Mouse (Mus musculus): ENCODE data around the gene Prr12.

DNA sequence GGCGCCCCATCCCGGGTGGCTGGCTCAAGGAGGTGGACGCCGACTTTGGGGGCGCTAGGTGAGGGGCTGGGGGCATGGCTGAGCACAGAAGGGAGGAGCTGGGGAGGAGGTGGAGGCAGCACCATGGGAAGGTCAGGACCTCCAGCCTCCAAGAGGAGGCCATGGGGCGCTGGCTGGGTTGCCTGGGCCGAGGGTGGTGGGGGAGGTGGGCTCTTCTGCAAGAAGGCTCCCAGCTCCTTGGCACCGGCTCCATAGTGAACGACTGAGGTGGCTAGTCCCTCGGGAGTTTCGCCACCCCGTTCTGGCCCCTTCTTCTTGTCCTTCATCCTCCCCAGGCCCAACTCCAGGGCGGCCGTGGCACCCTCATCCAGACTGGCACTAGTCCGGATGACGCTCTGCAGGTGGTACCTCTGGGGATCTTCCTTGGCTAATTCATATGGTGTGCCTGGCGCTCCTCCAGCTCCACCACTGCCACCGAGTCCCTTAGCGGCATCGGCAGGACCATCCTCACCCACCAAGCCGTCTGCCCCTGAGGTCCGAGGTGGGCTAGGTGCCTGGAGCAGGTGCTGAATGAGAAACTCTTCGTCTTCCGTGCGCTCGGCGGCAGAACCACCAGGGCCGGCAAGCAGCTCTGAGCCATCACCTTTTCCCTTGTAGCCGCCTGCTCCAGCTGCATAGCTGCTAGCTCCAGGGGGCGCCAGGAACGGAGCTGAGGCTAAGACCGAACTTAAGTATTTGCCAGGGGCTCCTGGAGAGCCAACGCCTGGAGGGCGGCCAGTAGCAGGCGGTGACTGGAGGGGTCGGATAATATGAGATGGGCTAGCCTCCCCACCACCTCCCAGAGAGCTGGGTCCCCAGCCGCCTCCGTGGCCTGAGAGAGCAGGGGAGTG lies 4.4 kb downstream of the Prr12 start:
- TF ChIP-seq CTCF (IDR thresholded peaks at IDR 0.05; ENCODE audit: low read depth): no peak
- no peak for TF ChIP-seq EP300 (IDR thresholded peaks at IDR 0.05; ENCODE audit: low read depth)

Data from liver, postnatal 0 days (tissue).